Mouse (Mus musculus): ENCODE measurements around the gene Ripply1.

DNA sequence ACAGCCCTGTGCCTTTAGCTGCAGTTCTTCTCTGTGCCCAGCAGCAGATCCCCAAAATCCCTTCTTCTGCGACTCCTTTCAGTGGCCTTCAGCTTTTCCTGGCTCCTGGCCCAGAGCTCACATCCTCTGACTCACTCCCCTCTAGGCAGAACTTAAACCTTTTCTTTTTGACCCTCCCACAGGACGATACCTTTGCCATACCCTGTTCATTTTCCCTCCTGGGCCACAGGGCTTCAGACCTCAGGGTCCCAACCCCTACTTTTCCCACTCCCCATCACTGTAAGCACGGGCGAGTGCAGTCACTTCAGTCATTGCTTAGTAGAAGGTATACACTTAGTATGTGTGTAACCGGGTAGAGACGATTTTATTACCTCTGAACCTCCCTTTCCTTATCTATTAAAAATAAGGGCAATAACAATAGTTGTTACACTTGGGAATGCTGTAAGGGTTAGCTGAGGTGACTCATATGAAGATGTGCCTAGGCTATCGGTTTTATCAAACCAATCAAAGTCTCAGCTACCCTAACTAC is 7.0 kb downstream of the Ripply1 start:
- TF ChIP-seq CTCF (IDR thresholded peaks at IDR 0.05; ENCODE audit: control insufficient read depth, insufficient read depth, low read length) (no peak), POLR2A (IDR thresholded peaks at IDR 0.05; ENCODE audit: borderline replicate concordance, control insufficient read depth, low read depth, low read length) (no peak)
